Mouse (Mus musculus) lung, adult 2 months (tissue): ENCODE measurements around the gene Ate1.

Source experiments
- CTCF ChIP-seq: fragments of 200-500 bp; IDR thresholded peaks from 2 replicates; pipeline ENCODE4 v1.5.1; 2011; ENCODE audit warnings: mild to moderate bottlenecking, low read length, control low read depth; ENCODE audit not compliant: insufficient read depth
- POLR2A ChIP-seq: fragments of 200-500 bp; IDR thresholded peaks from 2 replicates; pipeline ENCODE4 v1.6.1; 2011; ENCODE audit warnings: low read depth, mild to moderate bottlenecking, control low read depth, low read length, borderline replicate concordance; ENCODE audit errors: extremely low read depth

GRCm38 (mm10) chr7:130563880-130564279 is 43.7 kb upstream of the Ate1 start:
- TF ChIP-seq CTCF (no peak), POLR2A (no peak)
